Mouse (Mus musculus) megakaryocyte, embryonic 14.5 days (primary cell): ENCODE data around the gene Krtap4-6.

Experiments
- FLI1 ChIP-seq: IDR thresholded peaks from 2 replicates; pipeline ENCODE4 v1.6.1; 2012; ENCODE audit warnings: low read length, inconsistent platforms, mixed read lengths
- GATA1 ChIP-seq: IDR thresholded peaks from 3 replicates; pipeline ENCODE4 v1.6.1; 2012; ENCODE audit warnings: mixed read lengths, low read length, inconsistent platforms, borderline replicate concordance

GRCm38 (mm10) chr11:99659256-99659655, 6.5 kb downstream of the Krtap4-6 start:
- no peak for TF ChIP-seq GATA1
- no peak for TF ChIP-seq FLI1
